Mouse (Mus musculus) granulocyte monocyte progenitor cell, adult 5-6 weeks (primary cell): Measurements from ENCODE around the gene Dchs2. TPM values are rescaled to one million over a fixed set of nuclear protein-coding genes. Genes with fewer than 3 reads are reported as not detected.

Source experiments
- ATAC-seq: replicated peaks from 2 replicates; pipeline ENCODE4 v1.8.0; 2016; ENCODE audit warnings: mild to moderate bottlenecking, moderate TSS enrichment, inconsistent platforms; ENCODE audit not compliant: poor library complexity, severe bottlenecking
- total RNA-seq, 2 experiments: library from RNA; stranded (forward) in 1 of 2; stranded (reverse) in 1 of 2; fragments of 200-712, 200-1000 nt in 1 of 2; fragments of >200 nt in 1 of 2; fragmentation: Nextera tagmentation in 1 of 2; gene quantifications; 2 replicates each; pipeline ENCODE4 v1.2.3; 2014 to 2017

The Dchs2 gene
- total RNA-seq, 2 experiments from 2014 or later = not detected

DNA sequence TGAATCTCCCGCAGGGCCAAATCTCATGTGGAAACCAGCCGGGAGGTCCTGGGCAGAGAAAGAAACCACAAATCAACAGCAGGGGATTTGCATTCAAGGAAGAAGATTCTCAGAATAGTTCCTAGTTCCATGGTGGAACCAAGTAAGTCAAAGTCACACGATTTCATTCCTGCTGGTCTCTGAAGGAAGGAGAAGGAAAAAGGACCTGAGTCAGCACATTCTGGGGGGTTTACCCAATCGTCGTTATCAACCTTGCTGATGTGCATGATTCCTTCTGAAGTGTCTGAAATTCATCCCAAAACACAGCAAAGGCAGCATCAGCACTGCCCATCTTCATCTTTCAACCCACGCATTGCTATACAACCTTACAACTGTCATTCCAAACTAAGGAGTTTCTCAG is 249.1 kb downstream of the Dchs2 start:
- ATAC-seq = no peak

Other genes starting within 250 kb of the Dchs2 start
- gene Lrat, start 224.0 kb upstream of the Dchs2 start, total RNA-seq (2014; fragmentation: Nextera tagmentation) = 0.04 TPM in 1 of 2 replicates, not detected in the other
- gene Lrat, start 224.0 kb upstream of the Dchs2 start, total RNA-seq (2017) = not detected in 2 replicates
- not detected in 2 replicates for gene Fgg, start 120.2 kb upstream of the Dchs2 start, total RNA-seq (2014; fragmentation: Nextera tagmentation)
- not detected in 2 replicates for gene Fgg, start 120.2 kb upstream of the Dchs2 start, total RNA-seq (2017)
- gene Fga, start 101.9 kb upstream of the Dchs2 start, total RNA-seq (2014; fragmentation: Nextera tagmentation) = not detected in 2 replicates
- not detected in 2 replicates for gene Fga, start 101.9 kb upstream of the Dchs2 start, total RNA-seq (2017)
- not detected in 2 replicates for gene Fgb, start 78.1 kb upstream of the Dchs2 start, total RNA-seq (2014; fragmentation: Nextera tagmentation)
- not detected in 2 replicates for gene Fgb, start 78.1 kb upstream of the Dchs2 start, total RNA-seq (2017)
- 50.3 and 62.1 TPM in 2 replicates for gene Plrg1, start 72.4 kb upstream of the Dchs2 start, total RNA-seq (2014; fragmentation: Nextera tagmentation)
- gene Plrg1, start 72.4 kb upstream of the Dchs2 start, total RNA-seq (2017) = 71.2 and 77.6 TPM in 2 replicates